Mouse (Mus musculus) left cerebral cortex, postnatal 10 days (tissue): ENCODE results near the gene Foxo1. TPM values are rescaled to one million over a fixed set of nuclear protein-coding genes. Genes with fewer than 3 reads are reported as not detected.
A peak's percentile ranks its signal among the peaks of the same experiment; 100 is the strongest.

ENCODE experiments used
- DNase-seq, 2 experiments: peaks; one replicate each; pipeline ENCODE4 v3.0.0; 2021 to 2022; ENCODE audit warnings: low spot score in 2 of 2, mixed read lengths in 1 of 2; ENCODE audit errors: extremely low spot score in 1 of 2
- intact Hi-C: fragments of 180-260 bp; cut with DNase I; formaldehyde crosslinking; loops from one replicate; pipeline ENCODE4 v1.15.1; 2025
- total RNA-seq, 2 experiments: library from RNA; stranded (reverse); gene quantifications; 2 replicates each; pipeline ENCODE4 v1.2.3; 2021

Gene Foxo1
- 10 to 100 TPM; 13.2 to 16.4 TPM for total RNA-seq

GRCm38 (mm10) chr3:52267652-52268486 is at the start of gene Foxo1:
Gene Foxo1 (plus strand): TSS chr3:52268336.
- peak; percentile 64 to 91 for DNase-seq
- intact Hi-C loops = loop anchor here (5.0 to 10.0 kb wide), 4 partner anchors 134 to 574 kb away; no protein-coding TSS in a partner anchor

- no peak for DNase-seq
- intact Hi-C loops = no loop called here
Observed at GRCm38 (mm10) chr3:52218864-52219263, 49.3 kb upstream of the Foxo1 start.

- DNase-seq = no peak
- intact Hi-C loops = no loop called here
Observed at GRCm38 (mm10) chr3:52221082-52221481, 47.1 kb upstream of the Foxo1 start.

- no peak for DNase-seq
- intact Hi-C loops = no loop called here
Observed at GRCm38 (mm10) chr3:52221931-52222330, 46.2 kb upstream of the Foxo1 start.

GRCm38 (mm10) chr3:52236488-52236887 is 31.6 kb upstream of the Foxo1 start:
- DNase-seq = no peak
- intact Hi-C loops = loop anchor here (5.0 kb wide), 1 partner anchor 584 kb away; no protein-coding TSS in a partner anchor

GRCm38 (mm10) chr3:52237136-52237535 is 31.0 kb upstream of the Foxo1 start:
- intact Hi-C loops = loop anchor here (5.0 kb wide), 1 partner anchor 585 kb away; no protein-coding TSS in a partner anchor
- DNase-seq = no peak

GRCm38 (mm10) chr3:52241062-52241461 is 27.1 kb upstream of the Foxo1 start:
- intact Hi-C loops = loop anchor here (5.0 to 10.0 kb wide), 2 partner anchors 539 to 656 kb away; no protein-coding TSS in a partner anchor
- DNase-seq = no peak

- peak; percentile 59 to 81 for DNase-seq
- intact Hi-C loops = loop anchor here (5.0 to 10.0 kb wide), 2 partner anchors 540 to 658 kb away; no protein-coding TSS in a partner anchor
Observed at GRCm38 (mm10) chr3:52242457-52243105, 25.6 kb upstream of the Foxo1 start.

- peak in 1 of 2 experiments; percentile 51 for DNase-seq
- intact Hi-C loops = loop anchor here (5.0 to 10.0 kb wide), 2 partner anchors 541 to 659 kb away; no protein-coding TSS in a partner anchor
Observed at GRCm38 (mm10) chr3:52243271-52244021, 24.7 kb upstream of the Foxo1 start.

GRCm38 (mm10) chr3:52245996-52246830 is 21.9 kb upstream of the Foxo1 start:
- intact Hi-C loops = loop anchor here (10.0 kb wide), 1 partner anchor 661 kb away; no protein-coding TSS in a partner anchor
- no peak for DNase-seq

- DNase-seq = no peak
- intact Hi-C loops = no loop called here
Observed at GRCm38 (mm10) chr3:52251184-52251583, 17.0 kb upstream of the Foxo1 start.

- peak in 1 of 2 experiments; percentile 44 for DNase-seq
- intact Hi-C loops = no loop called here
Observed at GRCm38 (mm10) chr3:52253656-52254461, 14.3 kb upstream of the Foxo1 start.

- no peak for DNase-seq
- intact Hi-C loops = no loop called here
Observed at GRCm38 (mm10) chr3:52254496-52254895, 13.6 kb upstream of the Foxo1 start.

- intact Hi-C loops = loop anchor here (5.0 kb wide), 2 partner anchors 744 to 1194 kb away; no protein-coding TSS in a partner anchor
- DNase-seq = peak; percentile 56 to 75
Observed at GRCm38 (mm10) chr3:52257782-52258441, 10.2 kb upstream of the Foxo1 start.

- peak in 1 of 2 experiments; percentile 48 for DNase-seq
- intact Hi-C loops = loop anchor here (5.0 kb wide), 2 partner anchors 744 to 1194 kb away; no protein-coding TSS in a partner anchor
Observed at GRCm38 (mm10) chr3:52258532-52258931, 9.6 kb upstream of the Foxo1 start.

GRCm38 (mm10) chr3:52262431-52263161 is 5.5 kb upstream of the Foxo1 start:
- DNase-seq = peak; percentile 78 to 83
- intact Hi-C loops = loop anchor here (5.0 to 10.0 kb wide), 2 partner anchors 342 to 495 kb away; no protein-coding TSS in a partner anchor
